ENCODE assay signal across 7 mouse cellular contexts in genomic region chr1:170588879-170589218, GRCm38 (mm10). TPM values are rescaled to one million over a fixed set of nuclear protein-coding genes. Genes with fewer than 3 reads are reported as not detected.
DNase-seq lines count a peak whose midpoint lies in the region; ATAC-seq and TF ChIP-seq lines count a peak whose summit lies in the region.

No protein-coding gene starts in this region.

- peak overlapping the region; percentile 97 for H3K4me2 ChIP-seq in embryonic facial prominence, embryonic 14.5 days (ENCODE audit: low read depth, low read length)
- H3K4me2 ChIP-seq in intestine, postnatal 0 days (replicated peaks; ENCODE audit: low read depth) = peak overlapping the region; percentile 100
- peak overlapping the region; percentile 80 for H3K4me2 ChIP-seq in midbrain, embryonic 11.5 days

- peak; percentile 20 for DNase-seq in retina, embryonic 14.5 days (ENCODE audit: low spot score)
- DNase-seq in retina, postnatal 1 day = no peak
- peak; percentile 43 for DNase-seq in embryonic facial prominence, embryonic 14.5 days (ENCODE audit: low spot score)
- DNase-seq in midbrain, embryonic 11.5 days (ENCODE audit: low spot score, missing footprints) = no peak
- DNase-seq in thymus, postnatal 10 days (ENCODE audit: low spot score in 2 of 2) = no peak
- no peak for DNase-seq in layer of hippocampus, postnatal 25 days (ENCODE audit: extremely low spot score in 1 of 2, low spot score in 1 of 2)

- H3K9me3 ChIP-seq in embryonic facial prominence, embryonic 14.5 days (ENCODE audit: control insufficient read depth, low read length) = 0 out of 2 replicates have a peak, but pooled peaks cover 4% of the 10 kb centered on the region
- no peaks in the 10 kb centered on the region for H3K9me3 ChIP-seq in intestine, postnatal 0 days (ENCODE audit: control insufficient read depth)
- no peaks in the 10 kb centered on the region for H3K9me3 ChIP-seq in midbrain, embryonic 11.5 days (ENCODE audit: control insufficient read depth, low read length)

- peaks cover 10% of the 10 kb centered on the region for H3K27me3 ChIP-seq in embryonic facial prominence, embryonic 14.5 days (replicated peaks; ENCODE audit: control insufficient read depth, insufficient read depth, low read length)
- no peaks in the 10 kb centered on the region for H3K27me3 ChIP-seq in intestine, postnatal 0 days (replicated peaks; ENCODE audit: control insufficient read depth, insufficient read depth, low read length)
- H3K27me3 ChIP-seq in midbrain, embryonic 11.5 days (ENCODE audit: control insufficient read depth, insufficient read depth, low read length) = peaks cover 3% of the 10 kb centered on the region; the same call in 1 of the 2 replicates

- no peaks in the 10 kb centered on the region for H3K36me3 ChIP-seq in embryonic facial prominence, embryonic 14.5 days (ENCODE audit: control insufficient read depth, insufficient read depth, low read length)
- H3K36me3 ChIP-seq in intestine, postnatal 0 days (ENCODE audit: control insufficient read depth, insufficient read depth) = no peaks in the 10 kb centered on the region
- H3K36me3 ChIP-seq in midbrain, embryonic 11.5 days (ENCODE audit: control insufficient read depth, insufficient read depth, low read length) = no peaks in the 10 kb centered on the region

- H3K27ac ChIP-seq in embryonic facial prominence, embryonic 14.5 days (replicated peaks; ENCODE audit: low read depth, low read length) = peak overlapping the region; percentile 18; the same call in 1 of the 2 replicates
- no peak overlapping the region for H3K27ac ChIP-seq in intestine, postnatal 0 days (ENCODE audit: low read depth, low read length)
- H3K27ac ChIP-seq in midbrain, embryonic 11.5 days (ENCODE audit: low read depth, low read length) = no peak overlapping the region

- H3K4me1 ChIP-seq in embryonic facial prominence, embryonic 14.5 days (ENCODE audit: control insufficient read depth, insufficient read depth, low read length) = peaks cover 4% of the 10 kb centered on the region; the same call in 1 of the 2 replicates
- H3K4me1 ChIP-seq in intestine, postnatal 0 days (replicated peaks; ENCODE audit: control insufficient read depth, insufficient read depth, low read length) = no peaks in the 10 kb centered on the region; the same call in 1 of the 2 replicates
- H3K4me1 ChIP-seq in midbrain, embryonic 11.5 days (ENCODE audit: control insufficient read depth, insufficient read depth, low read length) = peaks cover 3% of the 10 kb centered on the region; the same call in 1 of the 2 replicates

- H3K9ac ChIP-seq in embryonic facial prominence, embryonic 14.5 days (ENCODE audit: low read depth, low read length) = peak overlapping the region; percentile 84
- peak overlapping the region; percentile 75 for H3K9ac ChIP-seq in intestine, postnatal 0 days (ENCODE audit: low read depth, low read length)
- H3K9ac ChIP-seq in midbrain, embryonic 11.5 days (ENCODE audit: low read length) = peak overlapping the region; percentile 91

- TF ChIP-seq CTCF in intestine, postnatal 0 days (IDR thresholded peaks at IDR 0.05; ENCODE audit: low read depth) = no peak

- 1% methylated on average over 8 of the region's 8 CpGs for WGBS in embryonic facial prominence, embryonic 14.5 days
- WGBS in intestine, postnatal 0 days = 10% methylated on average over 8 of the region's 8 CpGs
- 4% methylated on average over 8 of the region's 8 CpGs for WGBS in midbrain, embryonic 11.5 days

- peak overlapping the region; percentile 87 for H3K4me3 ChIP-seq in embryonic facial prominence, embryonic 14.5 days (ENCODE audit: low read depth, low read length)
- H3K4me3 ChIP-seq in intestine, postnatal 0 days (ENCODE audit: low read depth, low read length) = peak overlapping the region; percentile 89
- H3K4me3 ChIP-seq in midbrain, embryonic 11.5 days (ENCODE audit: low read depth, low read length) = peak overlapping the region; percentile 79

- peak; percentile 20; the same call in 1 of the 2 replicates for ATAC-seq in embryonic facial prominence, embryonic 14.5 days (ENCODE audit: low read depth)
- peak; percentile 19; the same call in 1 of the 2 replicates for ATAC-seq in intestine, postnatal 0 days
- no peak for ATAC-seq in midbrain, embryonic 11.5 days (ENCODE audit: low FRiP score)

RNA-seq across cellular contexts. Expression of gene Nos1ap, which starts 0.8 kb away (rescaled TPM):
- polyA plus RNA-seq in embryonic facial prominence, embryonic 14.5 days (2014; fragmentation: Nextera tagmentation; extraction: Ambion mirVana) = 6.6 and 7.7 TPM in 2 replicates
- polyA plus RNA-seq in intestine, postnatal 0 days (2015; fragmentation: Nextera tagmentation; extraction: Ambion mirVana) = 3.8 and 4.4 TPM in 2 replicates
- polyA plus RNA-seq in midbrain, embryonic 11.5 days (2014; fragmentation: Nextera tagmentation; extraction: Ambion mirVana) = 5.7 and 7.8 TPM in 2 replicates
- 100 to 1,000 TPM; 166 to 204 TPM for total RNA-seq in layer of hippocampus, postnatal 25 days (2021)

RNA-seq across cellular contexts. Expression of gene Olfml2b, which starts 55.5 kb away (rescaled TPM):
- polyA plus RNA-seq in embryonic facial prominence, embryonic 14.5 days (2014; fragmentation: Nextera tagmentation; extraction: Ambion mirVana) = 43.7 and 46.6 TPM in 2 replicates
- 14.5 and 19.5 TPM in 2 replicates for polyA plus RNA-seq in intestine, postnatal 0 days (2015; fragmentation: Nextera tagmentation; extraction: Ambion mirVana)
- 5.1 and 5.8 TPM in 2 replicates for polyA plus RNA-seq in midbrain, embryonic 11.5 days (2014; fragmentation: Nextera tagmentation; extraction: Ambion mirVana)
- total RNA-seq in layer of hippocampus, postnatal 25 days (2021) = 10 to 100 TPM; 35.6 to 44.2 TPM

Comparison
In these comparisons a context has a peak if more than half of its experiments do, and no peak if none do; other contexts are left out.
1. DNase-seq: peak in retina, embryonic 14.5 days (single experiment) and embryonic facial prominence, embryonic 14.5 days (single experiment); none in retina, postnatal 1 day (single experiment), midbrain, embryonic 11.5 days (single experiment), thymus, postnatal 10 days (0 of 2) and layer of hippocampus, postnatal 25 days (0 of 2).
2. Peak in every context shown above with its lines, with median percentiles within 50 percentile points of each other: H3K4me2 ChIP-seq, H3K4me3 ChIP-seq and H3K9ac ChIP-seq.